Mouse (Mus musculus) neural tube, embryonic 13.5 days (tissue): ENCODE results near the gene Igtp. TPM values are rescaled to one million over a fixed set of nuclear protein-coding genes. Genes with fewer than 3 reads are reported as not detected.
"Not testable (repeated sequence)": the region's sequence is repeated elsewhere in the genome, so short reads cannot be mapped to it uniquely, and the experiment has no call there.

ENCODE experiments used
- ATAC-seq: fragments of 200-750 bp; cut with Nextera tagmentation; 2 replicates; pipeline ENCODE4 v1.8.0; 2017; ENCODE audit warnings: low read depth, mild to moderate bottlenecking, moderate TSS enrichment, moderate library complexity
- H3K27ac ChIP-seq: fragments of 300-500 bp; sonication (generic); replicated peaks from 2 replicates; pipeline ENCODE4 v1.5.1; 2015; ENCODE audit warnings: moderate library complexity, mild to moderate bottlenecking, inconsistent platforms
- H3K27me3 ChIP-seq: fragments of 300-500 bp; sonication (generic); 2 replicates; pipeline ENCODE4 v1.6.1; 2015; ENCODE audit warnings: mild to moderate bottlenecking, inconsistent platforms
- H3K36me3 ChIP-seq: fragments of 300-500 bp; sonication (generic); 2 replicates; pipeline ENCODE4 v1.6.1; 2015; ENCODE audit warnings: mild to moderate bottlenecking, inconsistent platforms
- H3K4me1 ChIP-seq: fragments of 300-500 bp; sonication (generic); replicated peaks from 2 replicates; pipeline ENCODE4 v1.6.1; 2015; ENCODE audit warnings: inconsistent platforms
- H3K4me2 ChIP-seq: fragments of 300-500 bp; sonication (generic); 2 replicates; pipeline ENCODE4 v1.6.1; 2015; ENCODE audit warnings: inconsistent platforms, mild to moderate bottlenecking, moderate library complexity
- H3K4me3 ChIP-seq: fragments of 300-500 bp; sonication (generic); 2 replicates; pipeline ENCODE4 v1.5.1; 2015; ENCODE audit warnings: mild to moderate bottlenecking, inconsistent platforms
- H3K9ac ChIP-seq: fragments of 300-500 bp; sonication (generic); 2 replicates; pipeline ENCODE4 v1.6.1; 2015; ENCODE audit warnings: moderate library complexity, mild to moderate bottlenecking, inconsistent platforms
- H3K9me3 ChIP-seq: fragments of 300-500 bp; sonication (generic); 2 replicates; pipeline ENCODE4 v1.6.1; 2016; ENCODE audit warnings: inconsistent platforms
- WGBS: fragments of 180-500 bp; shearing (Covaris S2); methylation state at CpG from one replicate; pipeline ENCODE4 v1.1.7; 2015; 5-methylcytosine and 5-hydroxymethylcytosine counted together
- polyA plus RNA-seq: library from polyadenylated mRNA; unstranded; fragments of >200 nt; fragmentation: Nextera tagmentation; extraction: Ambion mirVana; gene quantifications from 2 replicates; pipeline ENCODE4 v1.2.1, GENCODE M21; 2015

Gene Igtp
- polyA plus RNA-seq, 1 experiment from 2014 or later, result 2.2 TPM

GRCm38 (mm10) chr11:58189675-58190074, 9.7 kb upstream of the Igtp start:
- Histone ChIP-seq H3K4me3 (no peak overlapping the region), H3K27ac (no peak overlapping the region), H3K9me3 (no peaks in the 10 kb centered on the region), H3K9ac (no peak overlapping the region), H3K27me3 (no peaks in the 10 kb centered on the region), H3K36me3 (no peaks in the 10 kb centered on the region), H3K4me2 (no peak overlapping the region), H3K4me1 (no peaks in the 10 kb centered on the region)
- ATAC-seq, result no peak
- 92% methylated on average over 6 of the region's 6 CpGs for whole genome bisulfite sequencing

- no peak overlapping the region for H3K4me3 ChIP-seq
- 82% methylated on average over 3 of the region's 3 CpGs for WGBS
- no peaks in the 10 kb centered on the region for H3K4me1 ChIP-seq
- H3K9me3 ChIP-seq, result no peaks in the 10 kb centered on the region
- no peak overlapping the region for H3K4me2 ChIP-seq
- no peak overlapping the region for H3K27ac ChIP-seq
- H3K36me3 ChIP-seq, result no peaks in the 10 kb centered on the region
- H3K9ac ChIP-seq, result no peak overlapping the region
- ATAC-seq, result no peak
- H3K27me3 ChIP-seq, result no peaks in the 10 kb centered on the region
Observed at GRCm38 (mm10) chr11:58193326-58193725, 6.0 kb upstream of the Igtp start.

DNA sequence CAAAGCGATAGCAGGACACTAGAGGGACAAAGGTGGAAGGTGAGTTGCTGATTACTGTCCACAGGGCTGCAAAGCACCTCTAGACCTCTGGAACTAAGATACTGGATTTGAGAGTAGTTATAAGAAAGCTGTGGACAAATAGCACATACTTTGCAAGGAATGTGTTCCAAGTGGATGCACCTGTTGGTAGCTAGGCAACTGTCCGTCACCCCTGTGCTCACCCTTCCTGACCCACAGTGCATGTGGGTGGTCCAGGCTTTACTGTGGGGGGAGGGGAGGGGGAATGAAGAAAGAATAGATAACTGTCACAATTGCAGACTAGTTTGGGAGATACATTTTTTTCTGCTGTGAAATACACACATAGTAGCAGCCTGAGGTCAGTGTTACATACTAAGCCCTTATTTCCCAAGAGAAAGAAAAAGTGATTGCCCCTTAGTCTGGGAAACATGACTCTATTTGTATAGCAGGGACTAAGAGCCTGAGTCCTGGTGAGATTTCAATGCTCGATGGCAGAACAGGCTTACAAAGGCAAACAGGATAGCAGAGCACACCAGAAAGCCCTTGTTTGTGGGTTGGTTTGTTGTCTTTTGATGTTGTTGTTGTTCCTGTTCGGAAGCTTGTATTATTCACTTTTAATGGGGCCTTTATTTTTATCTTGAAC, 5.4 kb upstream of the Igtp start:
- no peak overlapping the region for H3K4me2 ChIP-seq
- no peak overlapping the region for H3K9ac ChIP-seq
- H3K4me3 ChIP-seq, result no peak overlapping the region
- WGBS, result 46% methylated on average over 4 of the region's 4 CpGs
- no peaks in the 10 kb centered on the region for H3K36me3 ChIP-seq
- no peaks in the 10 kb centered on the region for H3K27me3 ChIP-seq
- H3K9me3 ChIP-seq, result no peaks in the 10 kb centered on the region
- ATAC-seq, result no peak
- H3K4me1 ChIP-seq, result peaks cover under 1% of the 10 kb centered on the region
- H3K27ac ChIP-seq, result no peak overlapping the region

- H3K4me3 ChIP-seq, result peak overlapping the region; percentile 45
- H3K36me3 ChIP-seq, result no peaks in the 10 kb centered on the region
- H3K4me2 ChIP-seq, result peak overlapping the region; percentile 62
- no peak overlapping the region for H3K9ac ChIP-seq
- H3K4me1 ChIP-seq, result peaks cover 5% of the 10 kb centered on the region
- WGBS, result 79% methylated on average over 4 of the region's 4 CpGs
- H3K27ac ChIP-seq, result no peak overlapping the region
- ATAC-seq, result no peak
- no peaks in the 10 kb centered on the region for H3K27me3 ChIP-seq
- H3K9me3 ChIP-seq, result no peaks in the 10 kb centered on the region
Observed at GRCm38 (mm10) chr11:58198663-58199062, 693 bp upstream of the Igtp start.

DNA sequence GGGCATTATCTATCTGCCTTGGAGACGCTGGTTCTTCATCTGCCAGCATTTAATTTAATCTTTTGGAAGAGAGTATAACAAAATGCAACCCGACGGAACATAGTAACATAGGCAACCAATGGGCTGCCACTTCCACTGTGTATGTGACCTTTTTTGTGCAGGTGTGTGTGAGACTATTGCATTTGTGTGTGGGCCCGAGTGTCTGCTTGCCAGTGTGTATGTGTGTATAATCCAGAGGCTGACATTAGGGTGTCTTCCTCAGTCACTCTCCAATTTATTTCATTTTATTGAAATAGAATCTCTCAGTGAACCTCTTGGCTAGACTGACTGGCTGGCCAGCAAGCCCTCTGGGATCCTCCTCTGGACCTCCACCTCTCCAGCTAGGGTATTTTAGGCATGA, 870 bp downstream of the Igtp start:
- peaks cover 5% of the 10 kb centered on the region for H3K4me1 ChIP-seq
- ATAC-seq, result no peak
- 95% methylated on average over 4 of the region's 4 CpGs for WGBS
- no peak overlapping the region for H3K4me3 ChIP-seq
- no peak overlapping the region for H3K27ac ChIP-seq
- H3K4me2 ChIP-seq, result no peak overlapping the region
- H3K9me3 ChIP-seq, result no peaks in the 10 kb centered on the region
- no peaks in the 10 kb centered on the region for H3K36me3 ChIP-seq
- no peaks in the 10 kb centered on the region for H3K27me3 ChIP-seq
- no peak overlapping the region for H3K9ac ChIP-seq

DNA sequence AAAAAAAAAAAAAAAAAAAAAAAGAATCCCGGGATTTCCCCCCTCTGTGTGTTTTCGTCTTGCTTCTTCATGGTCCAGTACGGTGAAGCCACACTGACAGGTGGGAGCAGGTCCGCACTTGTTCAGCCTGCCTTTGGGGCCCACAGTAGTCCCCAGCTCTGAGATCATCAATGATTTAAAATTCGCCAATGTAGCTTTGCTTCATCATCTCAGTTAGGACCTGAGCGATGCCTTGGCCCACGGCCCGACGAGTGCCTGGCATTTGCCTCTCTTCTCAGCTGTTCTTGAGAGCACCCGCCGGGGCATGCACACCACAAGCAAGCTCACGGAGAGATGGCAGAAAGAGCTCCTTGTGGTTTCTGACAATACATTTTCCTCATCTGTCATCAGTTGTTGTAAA, 1.7 kb downstream of the Igtp start:
- Histone ChIP-seq H3K27ac (no peak overlapping the region), H3K9me3 (no peaks in the 10 kb centered on the region), H3K27me3 (no peaks in the 10 kb centered on the region), H3K4me2 (no peak overlapping the region), H3K4me3 (no peak overlapping the region), H3K36me3 (no peaks in the 10 kb centered on the region), H3K4me1 (peaks cover 5% of the 10 kb centered on the region), H3K9ac (no peak overlapping the region)
- WGBS, result 87% methylated on average over 12 of the region's 12 CpGs
- ATAC-seq, result no peak

GRCm38 (mm10) chr11:58210321-58210886, 11.0 kb downstream of the Igtp start:
- H3K27me3 ChIP-seq, result no peaks in the 10 kb centered on the region
- no peak overlapping the region for H3K4me3 ChIP-seq
- H3K4me2 ChIP-seq, result no peak overlapping the region
- H3K9ac ChIP-seq, result no peak overlapping the region
- H3K36me3 ChIP-seq, result no peaks in the 10 kb centered on the region
- H3K27ac ChIP-seq, result no peak overlapping the region
- no peaks in the 10 kb centered on the region for H3K9me3 ChIP-seq
- 89% methylated on average over 1 of the region's 1 CpGs for WGBS
- no peak for ATAC-seq
- peaks cover 18% of the 10 kb centered on the region for H3K4me1 ChIP-seq

DNA sequence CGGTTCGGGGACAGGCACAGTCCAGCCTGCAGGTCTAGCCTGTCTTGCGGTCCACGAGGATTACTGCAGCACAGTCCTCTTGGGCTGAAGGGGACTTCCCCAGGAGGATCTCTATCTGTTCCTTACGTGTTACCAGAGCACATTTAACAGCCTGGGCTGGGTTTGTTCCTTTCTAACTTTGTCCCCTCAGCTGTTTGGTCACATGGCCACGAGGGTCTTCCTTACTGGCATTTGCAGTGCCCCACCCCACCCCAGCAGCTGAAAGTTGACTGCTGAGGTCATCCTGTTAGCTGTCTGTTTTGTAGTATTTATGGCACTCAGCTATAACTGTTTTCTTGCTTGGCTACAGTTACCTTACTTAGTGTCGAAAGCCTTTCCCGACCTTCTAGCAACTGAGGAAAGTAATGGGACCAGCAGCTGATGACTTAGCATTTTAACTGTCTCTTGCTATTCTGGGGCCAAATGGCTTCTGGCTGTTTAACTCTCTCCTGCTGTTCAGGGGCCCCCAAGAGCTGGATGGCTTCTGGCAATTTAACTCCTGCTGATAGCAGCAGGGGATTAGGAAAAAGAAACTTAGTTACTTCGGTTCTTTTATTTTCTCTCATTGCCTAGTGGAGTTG, 11.8 kb downstream of the Igtp start:
- H3K4me1 ChIP-seq, result peaks cover 18% of the 10 kb centered on the region
- H3K27ac ChIP-seq, result no peak overlapping the region
- no peak overlapping the region for H3K4me3 ChIP-seq
- no peak overlapping the region for H3K9ac ChIP-seq
- WGBS, result 17% methylated on average over 9 of the region's 9 CpGs
- H3K36me3 ChIP-seq, result no peaks in the 10 kb centered on the region
- no peak for ATAC-seq
- no peaks in the 10 kb centered on the region for H3K27me3 ChIP-seq
- H3K4me2 ChIP-seq, result no peak overlapping the region
- H3K9me3 ChIP-seq, result no peaks in the 10 kb centered on the region

- no peak overlapping the region for H3K4me3 ChIP-seq
- H3K9me3 ChIP-seq, result no peaks in the 10 kb centered on the region
- WGBS, result 6% methylated on average over 2 of the region's 2 CpGs
- ATAC-seq, result no peak
- no peaks in the 10 kb centered on the region for H3K27me3 ChIP-seq
- no peak overlapping the region for H3K4me2 ChIP-seq
- no peak overlapping the region for H3K9ac ChIP-seq
- no peak overlapping the region for H3K27ac ChIP-seq
- H3K36me3 ChIP-seq, result no peaks in the 10 kb centered on the region
- H3K4me1 ChIP-seq, result peaks cover 18% of the 10 kb centered on the region
Observed at GRCm38 (mm10) chr11:58211682-58212067, 12.3 kb downstream of the Igtp start.

GRCm38 (mm10) chr11:58213673-58214342, 14.5 kb downstream of the Igtp start:
- H3K36me3 ChIP-seq, result no peaks in the 10 kb centered on the region
- no peak overlapping the region for H3K4me3 ChIP-seq
- ATAC-seq, result no peak
- WGBS, result 82% methylated on average over 7 of the region's 7 CpGs
- no peak overlapping the region for H3K4me2 ChIP-seq
- no peaks in the 10 kb centered on the region for H3K27me3 ChIP-seq
- no peak overlapping the region for H3K9ac ChIP-seq
- no peaks in the 10 kb centered on the region for H3K9me3 ChIP-seq
- peaks cover 18% of the 10 kb centered on the region for H3K4me1 ChIP-seq
- H3K27ac ChIP-seq, result no peak overlapping the region

GRCm38 (mm10) chr11:58214391-58215048, 15.2 kb downstream of the Igtp start:
- Histone ChIP-seq H3K4me2 (peak overlapping the region; percentile 48), H3K4me3 (peak overlapping the region; percentile 34), H3K9ac (peak overlapping the region; percentile 53; the same call in 1 of the 2 replicates), H3K27ac (no peak overlapping the region), H3K36me3 (no peaks in the 10 kb centered on the region), H3K4me1 (peaks cover 18% of the 10 kb centered on the region), H3K27me3 (no peaks in the 10 kb centered on the region), H3K9me3 (no peaks in the 10 kb centered on the region)
- ATAC-seq, result no peak
- 41% methylated on average over 16 of the region's 17 CpGs for WGBS

GRCm38 (mm10) chr11:58215049-58215430, 15.7 kb downstream of the Igtp start:
- H3K4me3 ChIP-seq, H3K36me3 ChIP-seq, H3K9me3 ChIP-seq, H3K27ac ChIP-seq, H3K27me3 ChIP-seq, ATAC-seq, H3K9ac ChIP-seq: not testable (repeated sequence)
- 32% methylated on average over 2 of the region's 3 CpGs for WGBS
- Histone ChIP-seq H3K4me2 (peak overlapping the region; percentile 48), H3K4me1 (peaks cover 18% of the 10 kb centered on the region)
